Mouse (Mus musculus): Measurements from ENCODE around the gene 9930104L06Rik.
"Not testable (repeated sequence)": the region's sequence is repeated elsewhere in the genome, so short reads cannot be mapped to it uniquely, and the experiment has no call there.

DNA sequence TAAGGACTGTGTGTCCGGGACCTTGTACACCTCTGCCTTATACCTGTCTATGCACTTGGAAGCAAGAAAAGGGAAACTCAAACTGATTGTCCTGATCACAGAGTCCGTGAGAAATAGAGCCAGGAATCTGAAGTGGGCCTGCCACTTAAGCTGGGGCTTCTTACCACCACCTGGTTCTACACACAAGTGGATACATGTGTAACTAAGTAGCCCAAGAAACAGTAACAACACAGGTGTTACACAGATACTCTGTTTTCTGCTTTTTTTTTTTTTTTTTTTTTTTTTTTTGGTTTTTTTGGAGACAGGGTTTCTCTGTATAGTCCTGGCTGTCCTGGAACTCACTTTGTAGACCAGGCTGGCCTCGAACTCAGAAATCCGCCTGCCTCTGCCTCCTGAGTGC lies 2.4 kb downstream of the 9930104L06Rik start, which contains the start of gene Cdca8:
- not testable (repeated sequence) for TF ChIP-seq CTCF (IDR thresholded peaks at IDR 0.05; ENCODE audit: insufficient read depth, low read length); POLR2A (IDR thresholded peaks at IDR 0.05; ENCODE audit: borderline replicate concordance, extremely low read depth, low read depth, low read length)

All from lung, adult 2 months (tissue).